Mouse (Mus musculus) olfactory bulb, adult 2 months (tissue): ENCODE results near the gene Ndn.

Source experiments
- CTCF ChIP-seq: fragments of 200-500 bp; IDR thresholded peaks from 2 replicates; pipeline ENCODE4 v1.5.1; 2012; ENCODE audit warnings: low read depth, mild to moderate bottlenecking, low read length, moderate library complexity; ENCODE audit not compliant: insufficient read depth
- POLR2A ChIP-seq: fragments of 200-500 bp; IDR thresholded peaks from 2 replicates; pipeline ENCODE4 v1.6.1; 2012; ENCODE audit warnings: mild to moderate bottlenecking, low read depth, low read length, moderate library complexity; ENCODE audit not compliant: insufficient read depth

DNA sequence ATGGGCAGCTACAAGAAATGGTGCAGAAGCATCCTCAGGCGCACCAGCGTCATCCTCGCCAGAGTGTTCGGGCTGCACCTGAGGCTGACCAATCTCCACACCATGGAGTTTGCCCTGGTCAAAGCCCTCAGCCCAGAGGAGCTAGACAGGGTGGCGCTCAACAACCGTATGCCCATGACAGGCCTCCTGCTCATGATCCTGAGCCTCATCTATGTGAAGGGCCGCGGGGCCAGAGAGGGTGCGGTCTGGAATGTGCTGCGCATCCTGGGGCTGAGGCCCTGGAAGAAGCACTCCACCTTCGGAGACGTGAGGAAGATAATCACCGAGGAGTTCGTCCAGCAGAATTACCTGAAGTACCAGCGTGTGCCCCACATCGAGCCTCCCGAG lies 2.4 kb downstream of the Ndn start:
- TF ChIP-seq CTCF (no peak), POLR2A (no peak)
